Mouse (Mus musculus) neural tube, embryonic 13.5 days (tissue): ENCODE results near the gene Boll. TPM values are rescaled to one million over a fixed set of nuclear protein-coding genes. Genes with fewer than 3 reads are reported as not detected.

Experiments used
- ATAC-seq: fragments of 200-750 bp; cut with Nextera tagmentation; 2 replicates; pipeline ENCODE4 v1.8.0; 2017; ENCODE audit warnings: low read depth, mild to moderate bottlenecking, moderate TSS enrichment, moderate library complexity
- H3K27ac ChIP-seq: fragments of 300-500 bp; sonication (generic); replicated peaks from 2 replicates; pipeline ENCODE4 v1.5.1; 2015; ENCODE audit warnings: moderate library complexity, mild to moderate bottlenecking, inconsistent platforms
- H3K27me3 ChIP-seq: fragments of 300-500 bp; sonication (generic); 2 replicates; pipeline ENCODE4 v1.6.1; 2015; ENCODE audit warnings: mild to moderate bottlenecking, inconsistent platforms
- H3K36me3 ChIP-seq: fragments of 300-500 bp; sonication (generic); 2 replicates; pipeline ENCODE4 v1.6.1; 2015; ENCODE audit warnings: mild to moderate bottlenecking, inconsistent platforms
- H3K4me1 ChIP-seq: fragments of 300-500 bp; sonication (generic); replicated peaks from 2 replicates; pipeline ENCODE4 v1.6.1; 2015; ENCODE audit warnings: inconsistent platforms
- H3K4me2 ChIP-seq: fragments of 300-500 bp; sonication (generic); 2 replicates; pipeline ENCODE4 v1.6.1; 2015; ENCODE audit warnings: inconsistent platforms, mild to moderate bottlenecking, moderate library complexity
- H3K4me3 ChIP-seq: fragments of 300-500 bp; sonication (generic); 2 replicates; pipeline ENCODE4 v1.5.1; 2015; ENCODE audit warnings: mild to moderate bottlenecking, inconsistent platforms
- H3K9ac ChIP-seq: fragments of 300-500 bp; sonication (generic); 2 replicates; pipeline ENCODE4 v1.6.1; 2015; ENCODE audit warnings: moderate library complexity, mild to moderate bottlenecking, inconsistent platforms
- H3K9me3 ChIP-seq: fragments of 300-500 bp; sonication (generic); 2 replicates; pipeline ENCODE4 v1.6.1; 2016; ENCODE audit warnings: inconsistent platforms
- WGBS: fragments of 180-500 bp; shearing (Covaris S2); methylation state at CpG from one replicate; pipeline ENCODE4 v1.1.7; 2015; 5-methylcytosine and 5-hydroxymethylcytosine counted together
- polyA plus RNA-seq: library from polyadenylated mRNA; unstranded; fragments of >200 nt; fragmentation: Nextera tagmentation; extraction: Ambion mirVana; gene quantifications from 2 replicates; pipeline ENCODE4 v1.2.1, GENCODE M21; 2015

Boll gene
- 0.49 TPM in 1 of 2 replicates, not detected in the other for polyA plus RNA-seq

DNA sequence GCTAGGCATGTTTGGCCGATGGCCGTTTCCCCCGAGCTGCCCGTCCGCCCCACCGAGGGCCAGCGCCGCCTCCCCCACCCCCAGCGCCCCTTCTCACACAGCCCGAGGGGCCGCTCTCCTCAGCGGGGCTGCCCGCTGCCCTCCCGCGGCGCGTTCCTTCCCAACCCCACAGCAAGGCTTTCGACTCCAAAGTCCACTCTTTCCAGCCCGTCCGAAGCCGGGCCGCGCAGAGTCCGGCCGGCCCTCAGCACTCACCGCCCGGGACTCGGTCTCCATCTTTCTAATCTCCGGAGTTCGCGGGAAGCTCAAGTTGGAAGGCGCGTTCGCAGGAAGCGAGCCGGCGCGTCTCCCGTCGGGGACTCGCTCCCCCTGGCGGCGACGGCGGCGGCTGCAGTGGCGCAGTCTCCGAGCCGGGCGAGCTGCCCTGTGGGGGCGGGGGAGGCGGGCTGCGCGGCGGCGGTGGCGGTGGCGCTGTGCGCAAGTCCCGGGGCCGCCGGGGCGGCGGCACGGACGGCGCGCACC, at the start of gene Boll:
Boll (minus strand) TSS at position 426 of the 522 bp plus-strand sequence.
- peak; percentile 88 for ATAC-seq
- H3K4me1 ChIP-seq = no peaks in the 10 kb centered on the region; the same call in 1 of the 2 replicates
- peak within 1 kb of the TSS; percentile 63 for H3K4me2 ChIP-seq
- H3K9me3 ChIP-seq = peaks cover 9% of the 10 kb centered on the region; the same call in 1 of the 2 replicates
- 0 out of 2 replicates have a peak within 1 kb of the TSS, but pooled peaks have one; percentile 41 for H3K9ac ChIP-seq
- no peak within 1 kb of the TSS for H3K27ac ChIP-seq
- no peaks in the 10 kb centered on the region for H3K36me3 ChIP-seq
- peak within 1 kb of the TSS; percentile 52 for H3K4me3 ChIP-seq
- 18% methylated on average over 56 of the region's 68 CpGs for WGBS
- H3K27me3 ChIP-seq = peaks cover 23% of the 10 kb centered on the region

GRCm38 (mm10) chr1:55412569-55412968, 49.3 kb upstream of the Boll start:
- H3K9ac ChIP-seq = no peak overlapping the region
- peaks cover 4% of the 10 kb centered on the region for H3K4me1 ChIP-seq
- H3K36me3 ChIP-seq = no peaks in the 10 kb centered on the region
- 11% methylated on average over 6 of the region's 6 CpGs for WGBS
- no peak overlapping the region for H3K27ac ChIP-seq
- no peak overlapping the region for H3K4me3 ChIP-seq
- no peak for ATAC-seq
- H3K4me2 ChIP-seq = no peak overlapping the region
- H3K9me3 ChIP-seq = no peaks in the 10 kb centered on the region
- no peaks in the 10 kb centered on the region for H3K27me3 ChIP-seq

- H3K27ac ChIP-seq = no peak overlapping the region
- ATAC-seq = no peak
- no peaks in the 10 kb centered on the region for H3K27me3 ChIP-seq
- H3K9ac ChIP-seq = no peak overlapping the region
- H3K9me3 ChIP-seq = no peaks in the 10 kb centered on the region
- WGBS = 80% methylated on average over 2 of the region's 2 CpGs
- H3K36me3 ChIP-seq = no peaks in the 10 kb centered on the region
- H3K4me1 ChIP-seq = peaks cover 12% of the 10 kb centered on the region
- no peak overlapping the region for H3K4me2 ChIP-seq
- no peak overlapping the region for H3K4me3 ChIP-seq
These were observed 47.8 kb upstream of the Boll start for GRCm38 (mm10) chr1:55411079-55411478.

DNA sequence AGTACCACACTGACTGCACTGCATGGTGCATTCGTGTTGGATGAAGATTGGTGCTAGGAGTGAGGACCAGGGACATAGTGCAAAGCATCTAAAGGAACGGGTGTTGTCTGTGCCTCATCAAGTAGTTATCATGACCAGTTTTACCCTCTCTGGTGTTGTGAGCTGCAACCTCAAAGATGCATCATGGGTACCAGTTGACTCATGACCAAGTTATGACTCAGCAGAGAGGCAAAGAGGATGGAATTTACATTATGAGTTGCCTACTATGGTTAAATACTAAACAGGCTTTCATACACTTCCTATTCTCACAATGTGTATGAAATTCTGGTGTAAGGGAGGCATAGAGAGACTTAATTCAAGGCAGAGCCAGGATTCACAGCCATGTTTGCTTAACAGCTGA, 47.4 kb upstream of the Boll start:
- Histone ChIP-seq H3K4me3 (no peak overlapping the region), H3K4me2 (no peak overlapping the region), H3K4me1 (peaks cover 12% of the 10 kb centered on the region), H3K27me3 (no peaks in the 10 kb centered on the region), H3K9ac (no peak overlapping the region), H3K9me3 (no peaks in the 10 kb centered on the region), H3K27ac (no peak overlapping the region), H3K36me3 (no peaks in the 10 kb centered on the region)
- ATAC-seq = no peak
- 82% methylated on average over 2 of the region's 2 CpGs for WGBS

DNA sequence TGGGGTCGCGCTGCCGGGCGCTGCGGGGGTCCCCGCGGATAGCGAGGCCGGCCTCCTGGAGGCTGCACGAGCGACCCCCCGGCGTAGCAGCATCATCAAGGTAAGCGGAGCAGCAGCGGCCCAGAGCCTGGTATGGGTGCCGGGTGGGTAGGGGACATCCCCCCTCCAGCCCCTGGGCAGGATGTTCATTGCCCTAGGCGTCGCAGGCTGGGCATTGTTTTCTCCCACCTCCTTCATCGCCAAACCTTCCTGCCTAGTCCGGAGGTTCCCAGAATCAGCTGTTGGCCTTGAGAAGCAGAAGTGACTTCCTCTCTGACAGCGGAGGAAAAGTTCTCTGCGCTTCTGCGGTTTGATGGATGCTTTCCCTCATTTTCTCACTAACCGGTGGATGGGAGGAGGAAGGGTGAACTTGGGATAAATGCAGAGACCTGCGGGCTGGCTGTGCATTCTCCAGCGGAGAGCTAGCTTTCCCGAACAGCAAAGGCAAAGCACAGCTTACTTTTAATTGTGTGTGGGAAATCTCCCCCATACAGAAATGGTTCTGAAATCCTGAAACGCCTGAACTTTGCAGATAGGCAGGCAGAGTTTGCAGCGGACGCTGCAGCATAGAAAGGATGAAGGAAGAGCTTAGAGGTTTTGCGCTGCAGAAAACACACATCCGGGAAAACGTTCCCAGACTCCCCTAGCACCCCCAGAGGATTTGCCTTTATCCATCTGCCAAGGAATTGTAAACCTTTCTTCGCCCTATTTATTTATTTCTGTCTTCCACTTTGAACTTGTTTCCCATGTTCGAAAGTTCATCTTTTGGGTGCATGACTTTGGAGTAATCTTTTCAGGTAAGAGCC, 43.5 kb upstream of the Boll start:
- Histone ChIP-seq H3K4me1 (peaks cover 17% of the 10 kb centered on the region), H3K27me3 (peaks cover 3% of the 10 kb centered on the region; the same call in 1 of the 2 replicates), H3K9ac (peak overlapping the region; percentile 86), H3K4me3 (peak overlapping the region; percentile 84), H3K27ac (peak overlapping the region; percentile 85), H3K4me2 (peak overlapping the region; percentile 94), H3K36me3 (no peaks in the 10 kb centered on the region), H3K9me3 (no peaks in the 10 kb centered on the region)
- WGBS = 2% methylated on average over 35 of the region's 35 CpGs
- ATAC-seq = peak; percentile 28

- Histone ChIP-seq H3K4me1 (peaks cover 17% of the 10 kb centered on the region), H3K4me3 (peak overlapping the region; percentile 84), H3K4me2 (peak overlapping the region; percentile 94), H3K27ac (peak overlapping the region; percentile 85), H3K9me3 (no peaks in the 10 kb centered on the region), H3K27me3 (peaks cover 3% of the 10 kb centered on the region; the same call in 1 of the 2 replicates), H3K36me3 (no peaks in the 10 kb centered on the region), H3K9ac (peak overlapping the region; percentile 86)
- peak; percentile 80 for ATAC-seq
- 1% methylated on average over 42 of the region's 42 CpGs for WGBS
These were observed 42.7 kb upstream of the Boll start for GRCm38 (mm10) chr1:55406023-55406413.

- Histone ChIP-seq H3K4me1 (peaks cover 17% of the 10 kb centered on the region), H3K27ac (peak within 1 kb of the TSS; percentile 85), H3K4me2 (peak within 1 kb of the TSS; percentile 94), H3K4me3 (peak within 1 kb of the TSS; percentile 84), H3K27me3 (peaks cover 3% of the 10 kb centered on the region; the same call in 1 of the 2 replicates), H3K9me3 (no peaks in the 10 kb centered on the region), H3K36me3 (no peaks in the 10 kb centered on the region), H3K9ac (peak within 1 kb of the TSS; percentile 86)
- peak; percentile 98 for ATAC-seq
- 3% methylated on average over 47 of the region's 51 CpGs for WGBS
These were observed 42.2 kb upstream of the Boll start, which contains the start of gene Plcl1 for GRCm38 (mm10) chr1:55405272-55406022. Gene Plcl1 (plus strand): TSS chr1:55405921.

DNA sequence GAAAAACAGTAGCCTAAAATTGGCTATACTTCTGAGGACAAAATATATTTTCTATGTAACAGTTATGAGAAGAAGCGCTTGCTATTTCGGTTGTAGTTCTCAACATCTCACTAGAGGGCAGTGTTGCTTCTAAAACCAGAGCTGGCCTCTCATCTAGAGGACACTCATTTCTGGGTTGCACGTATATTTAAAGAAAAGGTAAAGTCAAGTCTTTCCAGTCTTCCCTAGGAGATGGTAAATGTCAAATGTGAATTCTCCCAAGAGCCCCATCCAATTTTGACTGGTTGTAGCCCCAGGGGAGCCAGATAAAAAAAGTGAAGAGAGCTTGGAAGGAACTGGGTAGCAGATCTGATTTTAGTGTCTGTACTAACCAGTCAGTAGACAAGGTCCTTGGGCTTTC, 41.2 kb upstream of the Boll start:
- no peak for ATAC-seq
- no peaks in the 10 kb centered on the region for H3K9me3 ChIP-seq
- H3K4me3 ChIP-seq = no peak overlapping the region
- H3K9ac ChIP-seq = no peak overlapping the region
- 5% methylated on average over 3 of the region's 3 CpGs for WGBS
- peaks cover 17% of the 10 kb centered on the region for H3K4me1 ChIP-seq
- H3K36me3 ChIP-seq = no peaks in the 10 kb centered on the region
- no peak overlapping the region for H3K27ac ChIP-seq
- peak overlapping the region; percentile 94 for H3K4me2 ChIP-seq
- H3K27me3 ChIP-seq = peaks cover 3% of the 10 kb centered on the region; the same call in 1 of the 2 replicates

DNA sequence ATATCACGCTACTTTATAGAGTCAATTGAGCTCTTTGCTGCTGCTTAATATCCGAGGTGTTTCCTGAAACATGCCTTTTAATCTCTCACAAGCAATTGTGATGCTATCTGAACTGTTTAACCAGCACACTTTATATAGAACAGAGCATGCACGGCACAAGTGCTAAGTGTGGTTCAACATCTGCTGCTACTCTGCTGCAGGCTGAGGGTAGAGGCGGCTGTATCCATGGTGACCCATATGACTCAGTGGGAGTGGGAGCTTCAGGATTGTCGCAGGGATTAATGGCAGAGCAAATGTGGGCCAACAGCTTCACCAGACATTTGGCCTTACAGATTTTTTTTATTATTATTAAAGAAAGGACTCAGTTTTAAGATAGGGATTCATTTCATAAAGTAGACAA, 36.6 kb upstream of the Boll start:
- ATAC-seq = no peak
- Histone ChIP-seq H3K9ac (no peak overlapping the region), H3K4me2 (no peak overlapping the region), H3K27ac (no peak overlapping the region), H3K27me3 (peaks cover 3% of the 10 kb centered on the region; the same call in 1 of the 2 replicates), H3K4me1 (peaks cover 4% of the 10 kb centered on the region), H3K4me3 (no peak overlapping the region), H3K9me3 (no peaks in the 10 kb centered on the region), H3K36me3 (no peaks in the 10 kb centered on the region)
- 39% methylated on average over 5 of the region's 5 CpGs for WGBS

GRCm38 (mm10) chr1:55383114-55383773, 20.0 kb upstream of the Boll start:
- peak overlapping the region; percentile 10; the same call in 1 of the 2 replicates for H3K9ac ChIP-seq
- 9% methylated on average over 9 of the region's 9 CpGs for WGBS
- H3K4me3 ChIP-seq = no peak overlapping the region
- no peak overlapping the region for H3K4me2 ChIP-seq
- H3K4me1 ChIP-seq = no peaks in the 10 kb centered on the region
- H3K27me3 ChIP-seq = no peaks in the 10 kb centered on the region
- no peaks in the 10 kb centered on the region for H3K36me3 ChIP-seq
- H3K9me3 ChIP-seq = no peaks in the 10 kb centered on the region
- peak; percentile 78; the same call in 1 of the 2 replicates for ATAC-seq
- H3K27ac ChIP-seq = no peak overlapping the region

DNA sequence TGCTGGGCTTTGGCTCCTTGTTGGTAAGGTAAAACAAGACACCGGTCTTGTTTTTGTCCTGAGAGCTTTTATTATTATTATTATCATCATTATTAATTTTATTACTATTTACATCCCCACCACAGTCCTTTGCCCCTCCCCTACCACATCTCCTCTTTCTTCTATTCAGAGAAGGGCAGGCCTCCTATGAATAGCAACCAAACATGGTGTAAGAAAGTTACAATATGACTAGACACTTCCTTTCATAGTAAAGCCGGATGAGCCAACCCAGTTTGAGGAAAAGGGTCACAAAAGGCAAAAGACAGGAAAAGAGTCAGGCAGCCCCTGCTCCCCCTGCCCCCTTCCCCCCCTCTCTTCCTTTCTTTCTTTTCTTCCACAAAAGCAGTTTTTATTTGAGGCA, 17.3 kb upstream of the Boll start:
- Histone ChIP-seq H3K36me3 (no peaks in the 10 kb centered on the region), H3K9ac (no peak overlapping the region), H3K4me2 (no peak overlapping the region), H3K27me3 (no peaks in the 10 kb centered on the region), H3K9me3 (no peaks in the 10 kb centered on the region), H3K4me3 (no peak overlapping the region), H3K27ac (no peak overlapping the region), H3K4me1 (no peaks in the 10 kb centered on the region)
- ATAC-seq = no peak
- 70% methylated on average over 2 of the region's 2 CpGs for WGBS
